Mouse (Mus musculus) myocyte (in vitro differentiated cells): ENCODE results near the gene Rreb1. TPM values are rescaled to one million over a fixed set of nuclear protein-coding genes. Genes with fewer than 3 reads are reported as not detected.

Experiments
- H3K27me3 ChIP-seq: one replicate; pipeline ENCODE4 v1.6.1; 2011; ENCODE audit not compliant: control insufficient read depth, insufficient read depth, insufficient read length
- H3K36me3 ChIP-seq: one replicate; pipeline ENCODE4 v1.6.1; 2011; ENCODE audit not compliant: control insufficient read depth, insufficient read depth
- H3K4me2 ChIP-seq: one replicate; pipeline ENCODE4 v1.6.1; 2011; ENCODE audit warnings: low read depth, control low read depth
- H3K4me3 ChIP-seq: one replicate; pipeline ENCODE4 v1.5.1; 2011; ENCODE audit warnings: mild to moderate bottlenecking, control low read depth, moderate library complexity
- H3K79me2 ChIP-seq: one replicate; pipeline ENCODE4 v1.6.1; 2011; ENCODE audit not compliant: control insufficient read depth, insufficient read depth
- H3ac ChIP-seq: one replicate; pipeline ENCODE4 v1.6.1; 2011; ENCODE audit not compliant: control insufficient read depth, insufficient read length
- CEBPB ChIP-seq: IDR thresholded peaks from 2 replicates; pipeline ENCODE4 v1.6.1; 2011; ENCODE audit warnings: mild to moderate bottlenecking, moderate library complexity; ENCODE audit not compliant: poor library complexity, insufficient read depth, severe bottlenecking
- E2F4 ChIP-seq: IDR thresholded peaks from one replicate; pipeline ENCODE4 v1.6.1; 2011; ENCODE audit warnings: mild to moderate bottlenecking, control low read depth, moderate library complexity; ENCODE audit not compliant: insufficient read depth
- MAX ChIP-seq: IDR thresholded peaks from one replicate; pipeline ENCODE4 v1.6.1; 2011; ENCODE audit warnings: low read depth, mild to moderate bottlenecking, control low read depth
- MYOD1 ChIP-seq, 3 experiments: IDR thresholded peaks; one replicate each; pipeline ENCODE4 v1.6.1; 2011; ENCODE audit warnings: control low read depth in 2 of 3, low read depth in 2 of 3, mild to moderate bottlenecking in 2 of 3, moderate library complexity in 1 of 3; ENCODE audit not compliant: insufficient read length in 2 of 3, control insufficient read depth in 1 of 3
- MYOG ChIP-seq, 3 experiments: IDR thresholded peaks; one replicate each; pipeline ENCODE4 v1.6.1; 2011; ENCODE audit warnings: control low read depth in 2 of 3, low read depth in 2 of 3, mild to moderate bottlenecking in 2 of 3; ENCODE audit not compliant: insufficient read length in 2 of 3, control insufficient read depth in 1 of 3, insufficient read depth in 1 of 3
- POLR2A ChIP-seq: IDR thresholded peaks from one replicate; pipeline ENCODE4 v1.6.1; 2011; ENCODE audit warnings: low read depth, mild to moderate bottlenecking, control low read depth, moderate library complexity; ENCODE audit not compliant: insufficient read length
- POLR2AphosphoS2 ChIP-seq: IDR thresholded peaks from one replicate; pipeline ENCODE4 v1.6.1; 2011; ENCODE audit warnings: low read depth, control low read depth; ENCODE audit not compliant: insufficient read length
- REST ChIP-seq: IDR thresholded peaks from one replicate; pipeline ENCODE4 v1.6.1; 2011; ENCODE audit warnings: mild to moderate bottlenecking, control low read depth, moderate library complexity; ENCODE audit not compliant: insufficient read depth, insufficient read length
- SRF ChIP-seq: IDR thresholded peaks from one replicate; pipeline ENCODE4 v1.6.1; 2011; ENCODE audit warnings: low read depth; ENCODE audit not compliant: control insufficient read depth, insufficient read length
- TCF12 ChIP-seq: IDR thresholded peaks from one replicate; pipeline ENCODE4 v1.6.1; 2011; ENCODE audit warnings: mild to moderate bottlenecking, control low read depth; ENCODE audit not compliant: poor library complexity, insufficient read depth, severe bottlenecking
- TCF3 ChIP-seq: IDR thresholded peaks from one replicate; pipeline ENCODE4 v1.6.1; 2011; ENCODE audit warnings: low read depth, control low read depth; ENCODE audit not compliant: insufficient read length
- USF1 ChIP-seq: IDR thresholded peaks from one replicate; pipeline ENCODE4 v1.6.1; 2011; ENCODE audit warnings: low read depth, mild to moderate bottlenecking, control low read depth, moderate library complexity
- polyA plus RNA-seq: library from polyadenylated mRNA; unstranded; fragments of >200 nt; fragmentation: generic; extraction: Trizol; gene quantifications from one replicate; pipeline ENCODE4 v1.2.1, GENCODE M21; 2012; ENCODE audit warnings: missing spikeins

Gene Rreb1
- polyA plus RNA-seq, 1 experiment: 19.7 TPM

GRCm38 (mm10) chr13:37838260-37839183 lies 60.3 kb downstream of the Rreb1 start:
- Histone ChIP-seq H3ac (no peak overlapping the region), H3K36me3 (peaks cover 14% of the 10 kb centered on the region), H3K27me3 (no peaks in the 10 kb centered on the region), H3K4me2 (no peak overlapping the region), H3K4me3 (no peak overlapping the region), H3K79me2 (peaks cover 99% of the 10 kb centered on the region)
- peak; percentile 32 for TF ChIP-seq USF1
- TF ChIP-seq TCF12: no peak

GRCm38 (mm10) chr13:37843241-37843640 lies 65.0 kb downstream of the Rreb1 start:
- Histone ChIP-seq H3K36me3 (peaks cover 14% of the 10 kb centered on the region), H3K79me2 (peaks cover 97% of the 10 kb centered on the region), H3K4me2 (no peak overlapping the region), H3K27me3 (no peaks in the 10 kb centered on the region), H3ac (no peak overlapping the region), H3K4me3 (no peak overlapping the region)
- TF ChIP-seq USF1 (no peak), TCF12 (no peak), MYOD1 (IDR thresholded peaks at IDR 0.05; ENCODE audit: control insufficient read depth in 1 of 3, insufficient read length in 2 of 3, low read depth in 2 of 3) (no peak)

- Histone ChIP-seq H3K4me2 (no peak overlapping the region), H3K36me3 (peaks cover 14% of the 10 kb centered on the region), H3K27me3 (no peaks in the 10 kb centered on the region), H3K79me2 (peaks cover 97% of the 10 kb centered on the region), H3ac (no peak overlapping the region), H3K4me3 (no peak overlapping the region)
- TF ChIP-seq POLR2AphosphoS2 (no peak), REST (no peak), TCF12 (no peak), TCF3 (no peak), USF1 (no peak), MAX (no peak)
These were observed 65.6 kb downstream of the Rreb1 start for GRCm38 (mm10) chr13:37843844-37844243.

- peaks cover 97% of the 10 kb centered on the region for H3K79me2 ChIP-seq
- H3K36me3 ChIP-seq: peaks cover 8% of the 10 kb centered on the region
- no peaks in the 10 kb centered on the region for H3K27me3 ChIP-seq
- H3ac ChIP-seq: no peak overlapping the region
- H3K4me2 ChIP-seq: no peak overlapping the region
- no peak for TF ChIP-seq USF1
- no peak for TF ChIP-seq MAX
- no peak for TF ChIP-seq MYOD1 (IDR thresholded peaks at IDR 0.05; ENCODE audit: control insufficient read depth in 1 of 3, insufficient read length in 2 of 3, low read depth in 2 of 3)
- no peak for TF ChIP-seq MYOG (IDR thresholded peaks at IDR 0.05; ENCODE audit: control insufficient read depth in 1 of 3, insufficient read depth in 1 of 3, insufficient read length in 2 of 3, low read depth in 2 of 3)
- TF ChIP-seq TCF3: no peak
- TF ChIP-seq CEBPB: no peak
- no peak for TF ChIP-seq REST
- TF ChIP-seq TCF12: no peak
- TF ChIP-seq POLR2AphosphoS2: no peak
- no peak for TF ChIP-seq POLR2A
- no peak for TF ChIP-seq SRF
- no peak for TF ChIP-seq E2F4
- H3K4me3 ChIP-seq: no peak overlapping the region
These were observed 67.0 kb downstream of the Rreb1 start for GRCm38 (mm10) chr13:37845156-37845555.

- H3K27me3 ChIP-seq: no peaks in the 10 kb centered on the region
- H3ac ChIP-seq: no peak overlapping the region
- H3K4me3 ChIP-seq: no peak overlapping the region
- no peak overlapping the region for H3K4me2 ChIP-seq
- peaks cover 8% of the 10 kb centered on the region for H3K36me3 ChIP-seq
- peaks cover 97% of the 10 kb centered on the region for H3K79me2 ChIP-seq
- no peak for TF ChIP-seq SRF
- no peak for TF ChIP-seq E2F4
- TF ChIP-seq POLR2A: no peak
- no peak for TF ChIP-seq TCF12
- TF ChIP-seq POLR2AphosphoS2: no peak
- no peak for TF ChIP-seq USF1
These were observed 67.4 kb downstream of the Rreb1 start for GRCm38 (mm10) chr13:37845641-37846040.

GRCm38 (mm10) chr13:37846507-37846906 lies 68.3 kb downstream of the Rreb1 start:
- H3K4me2 ChIP-seq: no peak overlapping the region
- TF ChIP-seq POLR2A (no peak), USF1 (no peak), E2F4 (no peak), MAX (no peak), TCF3 (no peak), MYOD1 (IDR thresholded peaks at IDR 0.05; ENCODE audit: control insufficient read depth in 1 of 3, insufficient read length in 2 of 3, low read depth in 2 of 3) (no peak), TCF12 (no peak)
- H3K36me3 ChIP-seq: peaks cover 4% of the 10 kb centered on the region

More at GRCm38 (mm10) chr13:37846507-37846906, 68.3 kb downstream of the Rreb1 start:
- H3K79me2 ChIP-seq: peaks cover 97% of the 10 kb centered on the region
- H3K27me3 ChIP-seq: no peaks in the 10 kb centered on the region
- no peak overlapping the region for H3ac ChIP-seq
- H3K4me3 ChIP-seq: no peak overlapping the region
